Mouse (Mus musculus) thymus, adult 2 months (tissue): ENCODE data around the gene Nr4a2. TPM values are rescaled to one million over a fixed set of nuclear protein-coding genes. Genes with fewer than 3 reads are reported as not detected.

Experiments
- DNase-seq: peaks from one replicate; pipeline ENCODE4 v3.0.0; 2021
- H3K27ac ChIP-seq: fragments of 200-500 bp; 2 replicates; pipeline ENCODE4 v1.5.1; 2012; ENCODE audit warnings: low read length, control low read depth; ENCODE audit not compliant: control insufficient read depth, insufficient read depth
- H3K27me3 ChIP-seq: fragments of 200-500 bp; 2 replicates; pipeline ENCODE4 v1.6.1; 2012; ENCODE audit warnings: mild to moderate bottlenecking, low read length, moderate library complexity, mixed read lengths; ENCODE audit not compliant: control insufficient read depth, insufficient read depth
- H3K36me3 ChIP-seq: fragments of 200-500 bp; 2 replicates; pipeline ENCODE4 v1.6.1; 2012; ENCODE audit warnings: mild to moderate bottlenecking, low read length, moderate library complexity; ENCODE audit not compliant: control insufficient read depth, insufficient read depth
- H3K4me1 ChIP-seq: fragments of 200-500 bp; replicated peaks from 2 replicates; pipeline ENCODE4 v1.6.1; 2012; ENCODE audit warnings: low read length; ENCODE audit not compliant: control insufficient read depth, insufficient read depth
- H3K4me3 ChIP-seq: fragments of 200-500 bp; 2 replicates; pipeline ENCODE4 v1.5.1; 2012; ENCODE audit warnings: mild to moderate bottlenecking, low read length, control low read depth, moderate library complexity; ENCODE audit not compliant: control insufficient read depth, insufficient read depth
- CTCF ChIP-seq: fragments of 200-500 bp; IDR thresholded peaks from 2 replicates; pipeline ENCODE4 v1.5.1; 2012; ENCODE audit warnings: mild to moderate bottlenecking, control low read depth, low read length, moderate library complexity, borderline replicate concordance; ENCODE audit not compliant: control insufficient read depth, poor library complexity, insufficient read depth; ENCODE audit errors: extremely low read depth
- POLR2A ChIP-seq: fragments of 200-500 bp; IDR thresholded peaks from 2 replicates; pipeline ENCODE4 v1.6.1; 2012; ENCODE audit warnings: mild to moderate bottlenecking, low read length, control low read depth, moderate library complexity; ENCODE audit not compliant: control insufficient read depth, poor library complexity, insufficient read depth; ENCODE audit errors: extremely low read depth
- WGBS: fragments of 180-500 bp; shearing (Covaris S2); methylation state at CpG from one replicate; pipeline ENCODE4 v1.1.7; 2018; 5-methylcytosine and 5-hydroxymethylcytosine counted together
- polyA plus RNA-seq: library from polyadenylated mRNA; depleted of rRNA; stranded (reverse); fragments of >200 nt; gene quantifications from 2 replicates; pipeline ENCODE4 v1.2.3, GENCODE M21; 2012

The Nr4a2 gene
- polyA plus RNA-seq, 1 experiment, result 2.0 TPM

- H3K27ac ChIP-seq, result no peak overlapping the region
- H3K4me3 ChIP-seq, result no peak overlapping the region
- TF ChIP-seq CTCF, result no peak
- TF ChIP-seq POLR2A, result no peak
- peaks cover 12% of the 10 kb centered on the region for H3K4me1 ChIP-seq
- no peak for DNase-seq
- H3K27me3 ChIP-seq, result peaks cover 23% of the 10 kb centered on the region
- WGBS, result 16% methylated on average over 39 of the region's 39 CpGs
- no peaks in the 10 kb centered on the region for H3K36me3 ChIP-seq
Observed at GRCm38 (mm10) chr2:57111011-57111790, 12.6 kb downstream of the Nr4a2 start.

GRCm38 (mm10) chr2:57110401-57110800 is 13.4 kb downstream of the Nr4a2 start:
- WGBS, result 22% methylated on average over 16 of the region's 16 CpGs
- TF ChIP-seq POLR2A, result no peak
- no peak for TF ChIP-seq CTCF
- Histone ChIP-seq H3K27ac (no peak overlapping the region), H3K4me1 (peaks cover 8% of the 10 kb centered on the region; the same call in 1 of the 2 replicates), H3K27me3 (peaks cover 25% of the 10 kb centered on the region), H3K36me3 (no peaks in the 10 kb centered on the region), H3K4me3 (no peak overlapping the region)
- no peak for DNase-seq

- TF ChIP-seq CTCF (no peak), POLR2A (no peak)
- Histone ChIP-seq H3K27ac (no peak overlapping the region), H3K27me3 (peaks cover 25% of the 10 kb centered on the region), H3K4me1 (peaks cover 5% of the 10 kb centered on the region; the same call in 1 of the 2 replicates), H3K4me3 (no peak overlapping the region), H3K36me3 (no peaks in the 10 kb centered on the region)
- 18% methylated on average over 14 of the region's 14 CpGs for WGBS
- DNase-seq, result no peak
Observed at GRCm38 (mm10) chr2:57109926-57110325, 13.9 kb downstream of the Nr4a2 start.

GRCm38 (mm10) chr2:57109301-57109700 is 14.5 kb downstream of the Nr4a2 start:
- no peak for DNase-seq
- Histone ChIP-seq H3K4me1 (peaks cover 3% of the 10 kb centered on the region; the same call in 1 of the 2 replicates), H3K27ac (no peak overlapping the region), H3K36me3 (no peaks in the 10 kb centered on the region), H3K4me3 (no peak overlapping the region), H3K27me3 (peaks cover 22% of the 10 kb centered on the region)
- TF ChIP-seq CTCF (no peak), POLR2A (no peak)
- 22% methylated on average over 11 of the region's 11 CpGs for WGBS

- TF ChIP-seq CTCF (no peak), POLR2A (no peak)
- peaks cover 18% of the 10 kb centered on the region for H3K27me3 ChIP-seq
- H3K36me3 ChIP-seq, result no peaks in the 10 kb centered on the region
- 36% methylated on average over 7 of the region's 7 CpGs for WGBS
- H3K4me3 ChIP-seq, result no peak overlapping the region
- no peak for DNase-seq
- H3K27ac ChIP-seq, result no peak overlapping the region
- no peaks in the 10 kb centered on the region for H3K4me1 ChIP-seq
Observed at GRCm38 (mm10) chr2:57108349-57108930, 15.4 kb downstream of the Nr4a2 start.

- Histone ChIP-seq H3K27ac (no peak overlapping the region), H3K4me1 (peaks cover 3% of the 10 kb centered on the region; the same call in 1 of the 2 replicates), H3K4me3 (no peak overlapping the region), H3K27me3 (peaks cover 19% of the 10 kb centered on the region), H3K36me3 (no peaks in the 10 kb centered on the region)
- DNase-seq, result no peak
- TF ChIP-seq POLR2A (no peak), CTCF (no peak)
- WGBS, result 22% methylated on average over 7 of the region's 7 CpGs
Observed at GRCm38 (mm10) chr2:57105401-57105800, 18.4 kb downstream of the Nr4a2 start.

- TF ChIP-seq CTCF (no peak), POLR2A (no peak)
- Histone ChIP-seq H3K27ac (no peak overlapping the region), H3K4me1 (peaks cover 3% of the 10 kb centered on the region; the same call in 1 of the 2 replicates), H3K4me3 (no peak overlapping the region), H3K27me3 (peaks cover 12% of the 10 kb centered on the region), H3K36me3 (no peaks in the 10 kb centered on the region)
- WGBS, result 15% methylated on average over 8 of the region's 8 CpGs
- DNase-seq, result no peak
Observed at GRCm38 (mm10) chr2:57104731-57105130, 19.1 kb downstream of the Nr4a2 start.
